Mouse (Mus musculus) heart, embryonic 12.5 days (tissue): ENCODE data around the gene Btbd2. TPM values are rescaled to one million over a fixed set of nuclear protein-coding genes. Genes with fewer than 3 reads are reported as not detected.

Experiments
- ATAC-seq: fragments of 200-750 bp; cut with Nextera tagmentation; 2 replicates; pipeline ENCODE4 v1.8.0; 2017; ENCODE audit warnings: moderate TSS enrichment, moderate library complexity; ENCODE audit not compliant: insufficient number of reproducible peaks, low FRiP score
- H3K27ac ChIP-seq: fragments of 300-500 bp; sonication (generic); 2 replicates; pipeline ENCODE4 v1.5.1; 2016; ENCODE audit warnings: mild to moderate bottlenecking, moderate library complexity; ENCODE audit not compliant: poor library complexity, severe bottlenecking
- H3K27me3 ChIP-seq: fragments of 300-500 bp; sonication (generic); replicated peaks from 2 replicates; pipeline ENCODE4 v1.6.1; 2016; ENCODE audit warnings: mild to moderate bottlenecking, moderate library complexity
- H3K36me3 ChIP-seq: fragments of 300-500 bp; sonication (generic); 2 replicates; pipeline ENCODE4 v1.6.1; 2016; ENCODE audit warnings: mild to moderate bottlenecking, moderate library complexity
- H3K4me1 ChIP-seq: fragments of 300-500 bp; sonication (generic); replicated peaks from 2 replicates; pipeline ENCODE4 v1.6.1; 2016; ENCODE audit warnings: mild to moderate bottlenecking
- H3K4me2 ChIP-seq: fragments of 300-500 bp; sonication (generic); 2 replicates; pipeline ENCODE4 v1.6.1; 2016; ENCODE audit warnings: mild to moderate bottlenecking, moderate library complexity
- H3K4me3 ChIP-seq: fragments of 300-500 bp; sonication (generic); 2 replicates; pipeline ENCODE4 v1.5.1; 2016; ENCODE audit warnings: mild to moderate bottlenecking
- H3K9ac ChIP-seq: fragments of 300-500 bp; sonication (generic); 2 replicates; pipeline ENCODE4 v1.6.1; 2016; ENCODE audit warnings: mild to moderate bottlenecking, moderate library complexity
- H3K9me3 ChIP-seq: fragments of 300-500 bp; sonication (generic); replicated peaks from 2 replicates; pipeline ENCODE4 v1.6.1; 2016; ENCODE audit warnings: mild to moderate bottlenecking, moderate library complexity
- WGBS: fragments of 180-500 bp; shearing (Covaris S2); methylation state at CpG from one replicate; pipeline ENCODE4 v1.1.7; 2016; 5-methylcytosine and 5-hydroxymethylcytosine counted together
- polyA plus RNA-seq: library from polyadenylated mRNA; unstranded; fragments of >200 nt; fragmentation: Nextera tagmentation; extraction: Ambion mirVana; gene quantifications from 2 replicates; pipeline ENCODE4 v1.2.1, GENCODE M21; 2016

Btbd2 gene
- polyA plus RNA-seq: 64.9 and 65.7 TPM in 2 replicates

DNA sequence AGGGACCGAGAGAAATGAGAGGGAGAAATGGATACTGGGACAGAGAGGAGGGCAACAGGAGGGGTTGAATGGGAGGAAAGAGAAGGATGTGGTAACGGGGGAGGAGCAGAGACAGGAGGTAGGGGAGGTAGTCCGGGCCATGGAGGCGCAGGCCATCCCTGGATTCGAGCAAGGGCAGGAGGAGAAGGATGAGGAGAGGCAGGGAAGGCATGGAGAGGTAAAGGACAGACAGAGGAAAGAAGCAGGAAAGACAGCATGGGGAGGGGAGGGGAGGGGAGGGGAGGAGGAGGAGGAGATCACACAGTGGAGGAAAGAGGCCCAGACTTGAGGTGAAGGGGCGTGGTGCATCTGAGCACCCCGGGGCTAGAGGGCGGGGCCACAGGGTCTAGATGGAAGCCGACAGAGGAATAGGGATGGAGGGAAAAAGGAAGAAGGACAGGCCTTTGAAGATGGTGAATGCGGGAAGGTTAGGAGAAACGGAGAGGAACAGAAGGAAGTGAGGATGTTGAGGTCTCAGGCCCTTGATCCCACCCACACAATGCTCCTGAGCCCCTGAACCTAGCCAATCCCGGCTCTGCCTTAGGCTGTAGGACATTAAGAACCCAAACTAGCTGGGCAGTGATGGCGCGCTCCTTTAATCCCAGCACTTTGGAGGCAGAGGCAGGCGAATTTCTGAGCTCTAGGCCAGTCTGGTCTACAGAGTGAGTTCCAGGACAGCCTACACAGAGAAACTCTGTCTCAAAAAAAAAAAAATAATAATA is at the start of gene Btbd2:
Gene Btbd2, minus strand, starts transcription at position 209 of the 761 bp plus-strand sequence.
- 0 out of 2 replicates have a peak, but pooled peaks have one; percentile 6 for ATAC-seq
- H3K27me3 ChIP-seq: no peaks in the 10 kb centered on the region
- peak within 1 kb of the TSS; percentile 99 for H3K9ac ChIP-seq
- H3K4me3 ChIP-seq: peak within 1 kb of the TSS; percentile 92
- peak within 1 kb of the TSS; percentile 95 for H3K4me2 ChIP-seq
- H3K9me3 ChIP-seq: no peaks in the 10 kb centered on the region
- peaks cover 3% of the 10 kb centered on the region for H3K36me3 ChIP-seq
- WGBS: 26% methylated on average over 14 of the region's 15 CpGs
- peaks cover 42% of the 10 kb centered on the region for H3K4me1 ChIP-seq
- H3K27ac ChIP-seq: peak within 1 kb of the TSS; percentile 87

DNA sequence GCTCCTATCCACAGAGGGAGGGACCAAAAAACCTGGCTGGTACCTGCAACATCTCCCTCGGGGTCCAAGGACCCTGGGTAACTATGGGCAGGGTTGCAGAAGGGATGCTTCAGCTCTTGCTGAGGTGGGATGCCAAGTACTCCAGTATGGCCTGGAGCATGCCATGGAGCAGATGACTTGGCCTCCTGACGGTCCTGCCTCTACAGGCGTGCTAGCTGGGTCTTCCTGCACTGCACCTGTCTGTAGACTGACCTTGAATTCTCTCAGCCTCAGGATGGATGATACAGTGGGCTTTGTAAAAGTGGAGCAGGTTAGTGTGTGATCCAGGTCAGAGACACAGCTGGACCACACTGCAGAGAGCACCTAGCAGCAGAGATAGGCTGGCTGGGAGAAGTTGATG is 48.6 kb upstream of the Btbd2 start:
- peaks cover 51% of the 10 kb centered on the region for H3K36me3 ChIP-seq
- WGBS: 71% methylated on average over 3 of the region's 3 CpGs

DNA sequence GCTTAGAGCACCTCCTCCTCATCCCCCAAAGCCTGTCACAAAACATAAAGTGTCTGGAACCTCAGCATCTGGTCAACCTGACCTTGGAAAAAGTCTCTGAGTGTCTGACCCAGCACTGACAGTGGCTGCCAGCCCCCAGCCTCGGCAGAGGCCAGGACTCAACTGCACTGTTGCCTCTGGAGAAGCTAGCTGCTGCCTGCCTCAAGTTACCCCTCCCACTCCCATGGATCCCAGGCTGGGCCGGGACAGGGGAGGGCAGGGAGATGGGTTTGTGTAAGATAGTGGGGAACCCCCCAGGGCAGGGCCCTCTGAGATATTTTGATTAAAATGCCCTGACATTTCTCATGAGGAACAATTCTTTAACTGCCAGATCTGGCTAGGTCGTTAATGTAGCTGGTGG is 48.2 kb upstream of the Btbd2 start:
- Histone ChIP-seq H3K4me3 (no peak overlapping the region), H3K4me1 (peaks cover 49% of the 10 kb centered on the region), H3K36me3 (peaks cover 46% of the 10 kb centered on the region), H3K27ac (no peak overlapping the region), H3K4me2 (no peak overlapping the region), H3K9ac (no peak overlapping the region), H3K9me3 (no peaks in the 10 kb centered on the region), H3K27me3 (no peaks in the 10 kb centered on the region)
- WGBS: 59% methylated on average over 3 of the region's 3 CpGs
- no peak for ATAC-seq

More for the DNA sequence above, 48.6 kb upstream of the Btbd2 start:
- Histone ChIP-seq H3K9ac (no peak overlapping the region), H3K4me3 (no peak overlapping the region), H3K4me1 (peaks cover 44% of the 10 kb centered on the region), H3K9me3 (no peaks in the 10 kb centered on the region), H3K4me2 (no peak overlapping the region), H3K27ac (no peak overlapping the region), H3K27me3 (no peaks in the 10 kb centered on the region)
- ATAC-seq: no peak

DNA sequence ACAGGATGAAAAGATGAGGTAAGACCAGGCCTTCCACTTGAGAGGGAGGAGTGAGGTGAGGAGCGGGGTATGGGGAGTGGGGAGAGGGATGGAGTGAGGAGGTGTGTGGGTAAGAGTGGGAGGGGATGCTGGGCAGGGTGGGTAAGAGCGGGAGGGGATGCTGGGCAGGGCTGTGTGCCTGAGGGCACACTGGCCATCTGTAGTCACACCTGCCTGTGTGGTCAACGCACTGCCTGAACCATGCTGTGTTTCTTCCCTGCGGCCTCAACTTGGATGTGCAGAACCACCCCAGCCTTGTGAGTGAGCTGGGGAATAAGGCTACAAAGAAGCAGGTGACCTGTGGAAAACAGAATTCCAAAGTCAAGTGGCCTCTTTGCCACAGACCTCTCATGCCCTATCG is 47.5 kb upstream of the Btbd2 start:
- H3K9ac ChIP-seq: peak overlapping the region; percentile 76; the same call in 1 of the 2 replicates
- no peak overlapping the region for H3K27ac ChIP-seq
- H3K9me3 ChIP-seq: no peaks in the 10 kb centered on the region
- H3K4me2 ChIP-seq: no peak overlapping the region
- H3K4me1 ChIP-seq: peaks cover 52% of the 10 kb centered on the region
- peaks cover 40% of the 10 kb centered on the region for H3K36me3 ChIP-seq
- ATAC-seq: no peak
- H3K4me3 ChIP-seq: no peak overlapping the region
- no peaks in the 10 kb centered on the region for H3K27me3 ChIP-seq
- 80% methylated on average over 5 of the region's 5 CpGs for WGBS

DNA sequence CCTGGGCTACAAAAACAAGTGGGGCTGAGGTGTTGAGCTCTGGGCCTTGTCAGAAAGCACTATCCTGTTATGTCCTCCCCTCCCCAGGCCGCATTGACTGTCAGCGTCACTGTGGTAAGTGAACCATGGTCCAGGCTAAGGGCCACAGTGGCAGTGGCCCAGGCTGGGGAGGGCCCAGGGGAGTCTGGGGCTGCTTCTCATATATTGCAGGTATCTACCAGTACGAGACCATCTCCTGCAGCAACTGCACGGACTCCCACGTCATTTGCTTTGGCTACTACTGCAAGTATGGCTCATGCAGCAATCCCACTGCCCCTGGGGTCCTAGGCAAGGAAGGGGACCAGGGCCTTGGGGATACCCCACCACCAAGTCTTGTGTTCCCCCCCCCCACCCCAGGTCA is 46.8 kb upstream of the Btbd2 start:
- peak overlapping the region; percentile 76 for H3K9ac ChIP-seq
- H3K4me2 ChIP-seq: peak overlapping the region; percentile 92
- peaks cover 55% of the 10 kb centered on the region for H3K4me1 ChIP-seq
- H3K4me3 ChIP-seq: peak overlapping the region; percentile 62
- peaks cover 36% of the 10 kb centered on the region for H3K36me3 ChIP-seq
- ATAC-seq: no peak
- 84% methylated on average over 5 of the region's 5 CpGs for WGBS
- no peak overlapping the region for H3K27ac ChIP-seq
- H3K27me3 ChIP-seq: no peaks in the 10 kb centered on the region
- no peaks in the 10 kb centered on the region for H3K9me3 ChIP-seq

DNA sequence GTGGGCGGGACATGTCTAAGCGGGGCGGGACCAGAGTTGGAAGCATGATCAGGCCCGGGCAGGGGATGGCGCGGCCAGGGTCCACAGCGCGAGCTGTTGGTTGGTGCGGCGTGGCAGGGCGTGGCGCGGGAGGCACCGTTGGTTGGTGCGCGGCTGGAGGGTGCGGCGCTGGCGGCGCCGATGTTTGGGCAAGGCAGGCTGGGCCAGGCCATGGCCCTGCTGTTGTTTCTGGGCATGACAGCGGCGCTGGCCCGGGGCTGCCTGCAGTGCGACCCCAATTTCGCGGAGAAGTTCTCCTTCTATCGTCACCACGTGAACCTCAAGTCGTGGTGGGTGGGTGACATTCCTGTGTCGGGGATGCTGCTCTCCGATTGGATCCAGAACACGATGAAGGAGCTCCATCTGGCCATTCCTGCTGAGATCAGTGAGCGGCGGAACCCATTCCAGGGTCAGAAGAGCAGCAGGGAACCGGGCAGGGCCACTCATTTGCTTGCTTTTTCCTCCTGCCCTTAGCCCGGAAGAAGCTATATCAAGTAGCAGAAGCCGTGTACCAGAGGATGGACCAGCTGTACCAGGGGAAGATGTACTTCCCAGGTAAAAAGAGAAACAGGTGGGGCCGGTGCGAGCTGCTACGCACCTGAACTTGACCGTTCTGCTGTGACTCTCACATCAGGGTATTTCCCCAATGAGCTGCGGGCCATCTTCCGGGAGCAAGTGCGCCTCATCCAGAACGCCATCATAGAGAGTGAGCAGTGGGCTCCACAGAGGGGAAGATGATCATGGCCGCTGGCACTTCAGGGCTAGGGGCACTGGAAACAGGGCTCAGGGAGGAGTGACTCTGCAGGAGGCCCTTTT is 45.9 kb upstream of the Btbd2 start:
- Histone ChIP-seq H3K27me3 (no peaks in the 10 kb centered on the region), H3K4me3 (peak overlapping the region; percentile 62), H3K4me2 (peak overlapping the region; percentile 92), H3K9me3 (no peaks in the 10 kb centered on the region), H3K27ac (peak overlapping the region; percentile 69), H3K4me1 (peaks cover 64% of the 10 kb centered on the region), H3K9ac (peak overlapping the region; percentile 76), H3K36me3 (peaks cover 30% of the 10 kb centered on the region)
- peak; percentile 89 for ATAC-seq
- 2% methylated on average over 47 of the region's 47 CpGs for WGBS

DNA sequence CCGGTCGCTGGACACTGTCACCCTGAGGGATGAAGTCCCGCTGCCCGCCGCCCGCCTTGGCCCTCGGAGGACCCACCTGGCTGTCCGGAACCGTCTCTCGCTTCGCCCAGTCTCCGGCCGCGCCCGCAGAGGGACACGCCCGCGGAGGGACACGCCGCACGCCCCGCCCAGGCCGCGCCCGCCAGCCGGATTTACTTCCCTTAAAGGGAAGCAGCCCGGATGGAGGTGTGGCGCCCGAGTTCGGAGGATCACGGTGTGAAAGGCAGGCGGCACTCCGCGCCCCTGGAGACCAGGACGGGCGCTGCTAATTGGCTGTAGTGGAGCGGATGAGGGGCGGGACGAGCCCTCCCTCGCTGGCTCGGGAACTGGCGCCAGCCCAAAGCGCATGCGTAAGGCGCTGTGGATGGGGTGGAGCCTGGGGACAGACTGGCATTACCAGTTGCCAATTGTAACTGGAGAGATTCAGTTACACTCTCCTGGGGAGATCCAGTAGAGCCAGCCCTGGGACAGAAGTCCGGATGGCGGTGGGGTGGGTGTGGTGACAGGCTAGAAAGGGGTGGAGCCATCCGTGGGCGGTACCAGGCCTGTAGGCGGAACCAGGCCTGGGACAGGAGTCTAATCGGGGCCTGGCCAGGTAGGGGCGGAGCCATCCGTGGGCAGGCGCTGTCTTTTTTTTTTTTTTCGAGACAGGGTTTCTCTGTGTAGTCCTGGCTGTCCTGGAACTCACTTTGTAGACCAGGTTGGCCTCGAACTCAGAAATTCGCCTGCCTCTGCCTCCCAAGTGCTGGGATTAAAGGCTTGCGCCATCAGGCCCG is 45.1 kb upstream of the Btbd2 start, which contains the start of the genes Mob3a and Izumo4:
Gene Mob3a, minus strand, starts transcription at position 257 of the 815 bp plus-strand sequence.
Gene Izumo4, plus strand, starts transcription at position 464 of the 815 bp plus-strand sequence.
- WGBS: under 1% methylated on average over 57 of the region's 59 CpGs
- peak; percentile 93 for ATAC-seq
- H3K4me1 ChIP-seq: peaks cover 66% of the 10 kb centered on the region

DNA sequence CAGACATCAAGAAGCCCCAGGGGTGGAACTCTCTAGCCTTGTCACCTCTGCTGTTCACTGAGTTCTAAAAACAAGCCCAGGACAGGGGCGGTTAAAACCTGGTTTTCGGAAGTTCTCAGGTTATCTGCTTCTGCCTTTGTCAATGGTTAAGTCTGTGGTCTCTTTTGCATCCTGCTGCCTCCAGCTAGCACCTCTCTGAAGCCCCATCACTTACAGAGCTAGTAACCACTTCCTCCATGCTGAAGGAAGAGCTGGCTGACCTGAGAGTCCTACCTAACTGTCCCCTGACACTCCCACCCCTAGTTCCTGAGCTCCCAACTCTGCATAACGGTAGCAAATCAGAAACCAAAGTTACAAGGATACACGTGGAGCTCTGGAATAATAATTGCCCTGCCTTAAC is 43.9 kb upstream of the Btbd2 start:
- H3K4me1 ChIP-seq: peaks cover 72% of the 10 kb centered on the region
- no peak overlapping the region for H3K27ac ChIP-seq
- 37% methylated on average over 4 of the region's 4 CpGs for WGBS

More for the DNA sequence above, 45.1 kb upstream of the Btbd2 start, which contains the start of the genes Mob3a and Izumo4:
- Histone ChIP-seq H3K9me3 (no peaks in the 10 kb centered on the region), H3K27me3 (no peaks in the 10 kb centered on the region), H3K27ac (peak within 1 kb of the TSS; percentile 69), H3K36me3 (peaks cover 21% of the 10 kb centered on the region), H3K9ac (peak within 1 kb of the TSS; percentile 76), H3K4me2 (peak within 1 kb of the TSS; percentile 92), H3K4me3 (peak within 1 kb of the TSS; percentile 62)

DNA sequence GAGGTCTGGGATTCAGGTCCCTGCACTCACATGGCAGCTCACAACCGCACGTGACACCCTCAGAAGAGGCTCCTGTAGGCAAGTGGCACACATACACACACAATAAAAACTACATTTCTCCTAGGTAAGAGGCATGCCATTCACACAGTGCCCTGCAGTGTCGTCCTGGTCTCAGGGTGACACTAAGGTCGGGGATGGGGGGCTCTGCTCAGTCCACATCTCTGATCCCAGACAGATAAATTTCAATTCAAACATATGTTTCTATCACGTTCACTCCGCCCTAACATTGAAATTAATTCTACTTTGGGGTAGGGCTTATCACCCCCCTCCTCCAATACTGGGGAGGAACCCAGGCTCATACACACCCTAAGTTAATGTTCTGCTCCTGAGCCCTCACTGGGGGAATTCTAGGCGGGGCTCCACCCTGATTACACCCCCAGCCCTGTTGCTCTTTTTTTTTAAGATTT is 43.2 kb upstream of the Btbd2 start:
- WGBS: 87% methylated on average over 7 of the region's 7 CpGs
- H3K4me2 ChIP-seq: peak overlapping the region; percentile 92

More for the DNA sequence above, 43.9 kb upstream of the Btbd2 start:
- Histone ChIP-seq H3K36me3 (peaks cover 9% of the 10 kb centered on the region), H3K27me3 (no peaks in the 10 kb centered on the region), H3K4me3 (peak overlapping the region; percentile 62), H3K4me2 (peak overlapping the region; percentile 92), H3K9ac (peak overlapping the region; percentile 76; the same call in 1 of the 2 replicates), H3K9me3 (no peaks in the 10 kb centered on the region)
- no peak for ATAC-seq

DNA sequence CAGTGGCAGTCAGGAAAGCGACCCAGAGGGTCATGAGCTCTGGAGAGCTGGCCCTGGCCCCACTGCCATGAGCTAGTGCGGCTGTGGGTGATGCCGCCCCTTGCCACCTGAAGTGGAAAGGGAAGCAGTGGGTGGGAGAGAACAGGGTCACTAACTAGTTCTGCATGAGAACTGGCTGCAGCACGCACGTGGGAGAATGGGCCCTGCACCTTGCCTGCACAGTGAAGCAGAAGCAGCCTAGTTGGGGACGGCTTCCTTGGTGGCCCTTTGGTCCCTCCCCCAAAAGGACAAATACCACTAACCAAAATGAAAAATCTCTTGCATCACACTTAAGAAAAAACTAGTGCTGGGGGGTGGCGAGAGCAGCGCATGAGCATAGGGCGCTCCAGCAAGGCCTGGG is 41.7 kb upstream of the Btbd2 start:
- peaks cover 67% of the 10 kb centered on the region for H3K4me1 ChIP-seq
- H3K36me3 ChIP-seq: peaks cover 15% of the 10 kb centered on the region
- no peak overlapping the region for H3K27ac ChIP-seq
- 0 out of 2 replicates have a peak overlapping the region, but pooled peaks have one; percentile 31 for H3K4me2 ChIP-seq
- WGBS: 88% methylated on average over 9 of the region's 9 CpGs
- H3K4me3 ChIP-seq: no peak overlapping the region
- no peaks in the 10 kb centered on the region for H3K9me3 ChIP-seq
- no peaks in the 10 kb centered on the region for H3K27me3 ChIP-seq
- 0 out of 2 replicates have a peak overlapping the region, but pooled peaks have one; percentile 0 for H3K9ac ChIP-seq
- ATAC-seq: no peak

More for the DNA sequence above, 43.2 kb upstream of the Btbd2 start:
- H3K9me3 ChIP-seq: no peaks in the 10 kb centered on the region
- H3K4me3 ChIP-seq: no peak overlapping the region
- H3K27ac ChIP-seq: no peak overlapping the region
- ATAC-seq: no peak
- peaks cover 6% of the 10 kb centered on the region for H3K36me3 ChIP-seq
- no peak overlapping the region for H3K9ac ChIP-seq
- H3K27me3 ChIP-seq: no peaks in the 10 kb centered on the region
- peaks cover 72% of the 10 kb centered on the region for H3K4me1 ChIP-seq
